Mouse (Mus musculus) 3134 (cell line): ENCODE results near the gene Dcun1d2.
"Not testable (repeated sequence)": the region's sequence is repeated elsewhere in the genome, so short reads cannot be mapped to it uniquely, and the experiment has no call there.

Experiments used
- DNase-seq: peaks from one replicate; pipeline ENCODE4 v3.0.0-alpha.2; 2011; ENCODE audit warnings: low spot score; ENCODE audit not compliant: insufficient read length; ENCODE audit errors: extremely low read depth

The Dcun1d2 gene

DNA sequence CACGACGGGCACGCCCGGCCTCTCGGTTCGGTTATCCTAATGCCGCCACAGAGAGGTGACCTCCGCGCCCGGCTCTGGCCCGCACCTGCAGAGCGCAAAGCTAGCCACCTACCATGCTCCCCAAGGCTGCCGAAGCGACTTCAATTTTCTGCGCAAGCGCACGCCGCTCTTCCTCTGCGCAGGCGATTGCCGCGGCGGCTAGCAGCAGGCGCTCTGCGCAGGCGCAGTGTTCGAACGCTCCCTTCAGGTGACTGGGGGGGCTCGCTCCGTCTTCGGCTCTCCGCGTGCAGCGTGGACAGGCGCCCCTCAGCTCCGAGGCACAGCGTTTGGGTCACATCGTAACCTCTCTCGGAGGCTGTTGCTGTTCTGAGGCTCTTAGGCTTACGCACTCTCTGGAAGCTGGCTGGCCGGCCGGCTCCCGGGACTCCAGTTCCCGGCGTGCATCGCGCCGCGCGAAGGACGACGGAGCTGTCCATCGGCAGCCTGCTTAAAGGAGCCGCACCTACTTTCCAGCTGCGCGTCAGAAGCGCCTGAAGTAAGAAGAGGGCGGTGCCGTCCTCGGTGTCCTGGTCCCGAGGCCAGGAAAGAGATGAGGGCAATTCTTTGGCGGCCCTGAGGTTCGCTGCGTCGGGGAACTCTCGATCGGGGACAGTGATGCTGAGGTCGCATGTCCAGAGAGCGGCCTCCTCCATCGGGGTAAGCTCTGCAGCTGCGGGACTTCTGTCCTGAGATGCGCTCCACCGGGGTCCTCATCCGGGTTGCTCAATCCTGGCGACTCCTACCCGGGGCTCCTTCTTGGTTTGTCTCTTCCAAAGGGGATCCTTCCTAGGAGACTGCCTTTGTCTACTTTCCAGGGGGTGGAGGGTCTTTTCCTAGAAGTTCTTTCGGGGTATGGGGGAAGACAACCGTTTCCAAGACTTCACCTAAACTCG, at the start of gene Dcun1d2, which contains the start of gene Tmco3:
Gene Dcun1d2, minus strand, starts transcription at position 440 of the 932 bp plus-strand sequence.
Gene Tmco3, plus strand, starts transcription at position 499 of the 932 bp plus-strand sequence.
- DNase-seq: peak; percentile 97

DNA sequence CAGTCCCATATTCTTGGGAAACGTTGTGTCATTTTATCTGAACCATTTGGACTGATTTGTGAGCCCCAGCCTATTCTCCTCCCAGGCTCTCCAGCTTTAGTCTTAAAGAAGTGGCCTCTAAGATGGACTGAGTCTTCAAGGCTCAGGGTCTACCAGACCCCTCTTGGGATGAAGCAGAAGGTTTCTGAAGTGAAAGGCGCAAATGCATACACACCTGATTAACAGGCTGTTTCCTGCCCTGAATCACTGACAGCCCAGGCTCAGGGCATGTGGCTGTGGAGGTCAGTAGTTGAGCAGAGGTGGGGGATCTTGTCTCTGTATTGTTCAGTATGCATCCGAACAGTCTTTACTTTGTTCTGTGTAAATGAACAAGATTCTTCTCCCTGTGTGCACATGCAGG, 49.7 kb upstream of the Dcun1d2 start:
- no peak for DNase-seq

DNA sequence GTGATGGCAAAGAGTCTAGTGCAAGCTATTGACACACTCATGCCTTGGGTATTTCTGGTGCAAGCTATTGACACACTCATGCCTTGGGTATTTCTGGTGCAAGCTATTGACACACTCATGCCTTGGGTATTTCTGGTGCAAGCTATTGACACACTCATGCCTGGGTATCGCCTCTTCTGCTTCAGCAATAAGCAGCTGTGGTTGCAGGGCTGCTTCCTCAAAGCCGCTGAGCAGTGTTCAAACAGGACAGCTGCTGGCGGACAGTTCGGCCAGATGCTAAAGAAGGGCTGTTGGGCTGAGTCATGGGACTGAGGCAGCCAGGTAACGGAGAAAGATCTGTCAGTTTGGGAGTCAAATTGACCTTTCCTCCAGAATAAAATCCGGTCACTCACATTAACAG, 49.3 kb upstream of the Dcun1d2 start:
- DNase-seq: not testable (repeated sequence)

DNA sequence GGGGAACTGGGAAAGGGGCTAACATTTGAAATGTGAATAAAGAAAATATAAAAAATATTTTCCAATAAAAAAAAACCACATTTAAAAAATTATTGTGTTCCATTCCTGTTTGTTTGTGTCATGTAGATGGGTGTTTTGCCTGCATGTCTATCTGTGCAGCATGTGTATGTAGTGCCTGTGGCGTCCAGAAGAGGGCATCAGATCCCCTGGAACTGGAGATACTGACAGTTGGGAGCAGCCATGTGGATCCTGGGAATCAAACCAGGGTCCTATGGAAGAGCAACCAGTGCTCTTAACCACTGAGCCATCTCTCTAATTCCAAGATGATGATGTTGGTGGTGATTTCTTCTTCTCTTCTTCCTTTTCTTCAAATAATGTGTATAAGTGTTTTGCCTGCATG, 46.7 kb upstream of the Dcun1d2 start:
- DNase-seq: no peak

DNA sequence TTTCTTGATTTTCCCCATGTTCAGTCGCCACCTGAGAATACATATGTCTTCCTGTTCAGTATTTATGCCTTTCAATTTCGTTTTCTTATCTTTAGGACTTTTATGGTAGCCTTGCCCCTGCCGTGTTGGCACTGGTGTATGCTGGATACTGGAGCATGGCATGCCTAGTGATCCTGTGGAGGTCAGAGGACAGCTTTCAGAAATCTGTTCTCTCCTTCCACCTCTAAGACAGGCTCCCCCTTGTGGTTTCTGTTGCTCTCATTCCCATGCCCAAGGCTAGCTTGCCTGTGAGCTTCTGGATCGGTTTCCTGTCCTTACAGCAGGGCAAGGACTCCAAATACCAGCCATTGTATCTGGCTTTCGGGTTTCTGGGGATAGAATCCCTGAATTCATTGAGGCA, 38.7 kb upstream of the Dcun1d2 start:
- DNase-seq: peak; percentile 25

DNA sequence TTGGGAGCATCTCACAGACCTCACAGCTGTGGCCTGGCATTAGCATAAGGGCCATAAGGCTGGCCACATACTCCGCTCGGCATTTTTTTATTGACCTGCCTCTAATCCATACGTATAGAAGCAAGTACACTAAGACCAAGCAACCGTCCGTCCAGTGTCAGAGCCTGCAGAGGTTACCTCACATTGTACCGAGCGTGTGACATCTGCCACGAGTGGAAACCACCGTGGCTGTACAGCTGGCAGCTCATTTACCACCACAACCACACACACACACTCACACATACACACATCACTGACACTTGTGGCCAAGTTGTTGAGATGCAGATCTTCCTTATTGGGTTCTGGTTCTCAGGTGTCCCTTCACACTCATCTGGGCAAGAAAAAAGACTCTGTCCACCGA, 28.7 kb upstream of the Dcun1d2 start:
- no peak for DNase-seq

DNA sequence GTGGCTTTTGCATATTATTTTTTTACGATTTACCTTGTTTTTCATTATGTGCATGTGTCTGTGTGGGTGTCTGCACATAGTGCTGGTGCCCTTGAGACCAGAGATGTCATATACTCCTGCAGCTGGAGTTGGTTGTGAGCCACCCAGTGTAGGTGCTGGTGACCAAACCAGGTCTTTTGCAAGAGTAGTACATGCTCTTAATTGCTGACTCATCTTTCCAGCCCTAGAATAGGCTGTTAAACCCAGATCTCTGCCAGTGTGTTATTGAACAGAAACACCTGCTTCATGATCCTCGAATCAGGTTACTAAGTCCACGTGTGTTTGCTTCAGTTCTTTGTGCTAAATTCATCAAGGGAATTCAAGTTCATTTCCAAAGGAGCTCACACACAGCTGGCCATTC, 27.0 kb upstream of the Dcun1d2 start:
- no peak for DNase-seq

DNA sequence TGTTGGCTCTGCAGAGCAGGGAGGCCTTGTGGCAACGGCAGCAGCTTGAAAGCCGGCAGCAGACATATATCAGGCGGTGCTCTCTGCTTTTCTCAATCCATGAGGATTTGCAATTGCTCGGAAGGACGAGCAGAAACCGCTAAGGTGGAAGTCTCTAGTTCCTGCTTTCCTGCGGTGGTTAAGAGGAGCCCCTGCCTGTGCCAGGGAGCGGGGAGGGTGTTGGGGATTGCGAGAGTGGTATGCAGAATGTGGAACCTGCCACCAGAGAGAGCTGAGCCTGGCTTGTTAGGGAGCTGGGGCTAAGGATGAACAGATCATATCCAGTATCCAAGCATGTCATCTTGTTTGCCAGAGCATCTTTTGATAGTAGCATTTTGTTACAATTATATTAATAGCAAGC, 19.0 kb upstream of the Dcun1d2 start:
- no peak for DNase-seq

DNA sequence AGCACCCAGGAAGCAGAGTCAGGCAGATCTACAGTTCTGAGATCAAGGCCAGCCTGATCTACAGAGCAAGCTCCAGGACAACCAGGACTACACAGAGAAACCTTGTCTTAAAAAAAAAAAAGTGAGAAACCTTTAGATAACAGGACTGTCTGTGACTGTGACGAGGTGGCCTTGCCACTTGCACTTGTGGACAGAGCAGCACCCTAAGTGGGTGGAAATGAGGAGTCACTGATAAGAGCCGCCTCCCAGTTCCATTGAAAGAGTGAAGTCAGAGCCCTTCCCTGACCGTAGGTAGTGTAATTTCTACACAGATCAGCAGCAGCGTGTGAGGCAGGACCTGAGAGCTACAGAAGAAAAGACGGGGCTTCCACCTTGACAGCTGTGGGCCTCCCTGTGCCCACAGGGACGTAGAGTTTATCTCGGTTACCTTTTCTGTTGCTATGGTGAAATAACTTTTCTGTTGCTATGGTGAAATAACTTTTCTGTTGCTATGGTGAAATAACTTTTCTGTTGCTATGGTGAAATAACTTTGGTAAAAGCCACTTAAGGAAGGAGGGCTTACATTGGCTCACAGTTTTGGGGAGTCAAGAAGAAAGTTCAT, 18.5 kb upstream of the Dcun1d2 start:
- DNase-seq: no peak

DNA sequence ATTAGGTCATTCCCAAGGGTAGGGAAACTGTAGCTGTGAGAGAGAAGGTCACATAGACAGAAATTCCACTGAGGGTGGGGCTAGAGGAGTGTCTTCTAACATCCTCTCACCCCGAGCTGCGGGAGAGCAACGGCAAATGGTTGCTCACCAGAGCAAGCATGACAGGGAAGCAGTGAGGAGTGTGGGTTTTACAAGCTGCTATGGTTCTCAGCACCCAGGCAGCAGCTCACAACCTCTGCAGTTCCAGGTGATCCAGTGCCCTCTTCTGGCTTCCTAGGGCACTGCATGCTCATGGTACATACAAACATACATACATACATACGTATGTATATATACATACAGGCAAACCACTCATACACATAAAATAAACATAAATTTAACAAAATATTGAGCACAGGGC, 18.0 kb upstream of the Dcun1d2 start:
- DNase-seq: no peak

DNA sequence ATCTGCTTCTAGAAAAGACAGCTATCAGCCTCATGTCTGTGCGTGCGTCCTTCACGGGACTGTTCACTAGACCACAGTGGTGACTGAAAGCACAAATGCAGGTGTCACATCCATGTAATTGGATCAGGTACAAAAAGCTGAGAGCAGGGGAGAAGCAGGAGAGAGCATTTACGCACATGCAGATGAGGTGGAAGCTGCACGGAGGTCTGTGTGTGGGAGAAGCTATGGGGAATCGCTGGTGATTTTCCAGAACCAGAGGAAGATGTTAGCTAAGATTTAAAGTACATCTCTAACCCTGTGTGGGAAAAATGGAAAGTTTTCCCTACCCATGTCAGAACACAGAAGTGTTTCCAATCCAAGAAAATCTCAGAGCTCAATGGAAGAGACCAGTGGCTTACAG, 17.5 kb upstream of the Dcun1d2 start:
- DNase-seq: no peak

DNA sequence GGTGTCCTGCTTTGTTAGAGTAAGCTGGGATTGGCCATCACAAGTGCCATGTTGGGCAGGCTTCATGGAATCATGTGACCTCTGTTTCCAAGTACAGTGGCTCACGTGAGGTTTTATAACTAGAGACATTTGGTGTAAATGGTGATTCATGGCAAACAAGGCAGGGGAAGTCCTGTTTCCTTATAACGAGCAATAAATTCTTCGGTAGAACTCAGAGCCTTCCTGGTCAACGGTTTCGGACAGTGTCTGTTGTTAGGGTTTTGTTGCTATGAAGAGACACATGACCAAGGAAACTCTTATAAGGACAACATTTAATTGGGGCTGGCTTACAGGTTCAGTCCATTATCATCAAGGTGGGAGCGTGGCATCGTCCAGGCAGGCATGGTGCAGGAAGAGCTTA, 13.1 kb upstream of the Dcun1d2 start:
- DNase-seq: no peak

DNA sequence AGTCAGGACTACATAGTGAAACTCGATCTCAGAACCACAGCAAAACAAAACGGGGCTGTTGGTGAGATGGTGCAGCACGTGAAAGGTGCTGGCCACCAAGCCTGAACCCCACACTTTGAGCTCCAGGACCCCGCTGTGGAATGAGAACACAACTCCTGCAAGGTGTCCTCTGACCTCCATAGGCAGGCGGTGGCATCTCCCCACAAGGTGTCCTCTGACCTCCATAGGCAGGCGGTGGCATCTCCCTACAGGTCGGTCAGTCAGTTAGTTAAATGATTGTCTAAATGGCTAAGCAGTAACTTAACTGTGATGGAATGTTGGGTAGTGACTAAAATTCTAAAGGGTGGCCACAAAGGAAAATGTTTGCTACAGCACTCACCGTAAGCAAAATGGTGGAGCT, 11.6 kb upstream of the Dcun1d2 start:
- no peak for DNase-seq

DNA sequence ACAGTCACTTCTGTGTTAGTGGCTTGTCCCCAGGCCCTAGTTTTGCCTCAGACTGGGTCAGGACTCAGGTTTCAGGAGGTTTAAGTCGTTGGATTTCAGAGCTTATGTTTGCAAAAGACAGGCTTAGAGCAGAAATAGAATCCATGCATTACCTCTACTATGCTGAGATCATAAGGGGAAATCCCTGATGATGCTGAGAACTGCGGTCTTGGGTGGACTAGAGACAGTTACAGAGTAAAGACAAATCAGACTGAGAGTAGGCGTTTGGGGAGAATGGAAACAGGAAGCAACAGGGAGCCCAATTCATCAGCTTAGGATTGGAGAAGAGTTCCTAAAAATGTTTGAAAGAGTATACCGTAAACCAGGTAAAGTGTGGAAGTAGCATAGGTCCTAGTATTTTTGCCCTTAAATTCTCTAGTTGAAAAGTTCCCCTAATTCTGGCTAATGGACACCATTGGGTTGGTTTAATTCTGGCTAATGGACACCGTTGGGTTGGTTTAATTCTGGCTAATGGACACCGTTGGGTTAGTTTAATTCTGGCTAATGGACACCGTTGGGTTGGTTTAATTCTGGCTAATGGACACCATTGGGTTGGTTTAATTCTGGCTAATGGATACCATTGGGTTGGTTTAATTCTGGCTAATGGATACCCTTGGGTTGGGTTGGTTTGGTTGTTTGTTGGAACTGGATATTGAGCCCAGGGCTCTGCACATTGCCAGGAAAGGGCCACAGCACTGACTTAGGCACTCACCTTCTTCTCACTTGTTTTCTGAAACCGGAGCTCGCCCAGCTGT, 5.9 kb upstream of the Dcun1d2 start:
- no peak for DNase-seq

DNA sequence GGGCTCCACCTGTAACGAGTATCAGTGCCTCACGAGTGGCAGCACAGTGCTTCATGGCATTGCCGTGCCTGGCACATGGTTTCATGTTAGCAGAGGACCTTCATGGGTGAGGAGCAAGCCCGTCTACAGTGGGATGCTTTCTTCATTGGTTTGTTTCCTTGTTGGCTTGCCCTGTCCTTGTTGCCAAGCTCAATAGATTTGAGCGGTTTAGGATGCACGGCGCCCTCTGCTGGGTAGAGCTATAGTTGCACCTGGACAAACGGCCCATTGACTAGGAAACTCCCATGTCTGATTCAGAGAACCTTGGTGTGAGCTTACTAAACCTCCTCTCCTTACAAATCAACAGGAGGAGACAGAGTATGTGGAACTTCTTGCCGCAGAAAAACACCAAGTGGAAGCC, 4.4 kb upstream of the Dcun1d2 start:
- peak; percentile 49 for DNase-seq

DNA sequence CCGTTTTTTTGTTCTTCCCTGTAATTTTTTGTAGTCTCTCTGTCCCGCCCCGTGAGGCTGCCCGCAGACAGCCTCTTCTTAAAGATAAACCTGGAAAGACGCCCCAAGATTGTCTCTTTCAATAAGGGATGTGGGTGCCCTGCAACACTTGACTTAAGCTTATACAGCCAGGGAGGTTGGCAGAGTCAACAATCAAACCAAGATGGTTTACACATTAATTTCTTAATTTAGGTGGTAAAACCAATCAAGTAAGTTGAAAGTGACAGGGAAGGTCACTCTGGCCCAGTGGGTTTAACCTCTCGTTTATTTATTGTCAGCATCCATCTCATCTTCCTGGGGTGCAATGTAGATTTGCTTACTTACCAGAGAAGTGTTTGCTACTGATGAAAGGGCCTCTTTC, 715 bp upstream of the Dcun1d2 start:
- no peak for DNase-seq

DNA sequence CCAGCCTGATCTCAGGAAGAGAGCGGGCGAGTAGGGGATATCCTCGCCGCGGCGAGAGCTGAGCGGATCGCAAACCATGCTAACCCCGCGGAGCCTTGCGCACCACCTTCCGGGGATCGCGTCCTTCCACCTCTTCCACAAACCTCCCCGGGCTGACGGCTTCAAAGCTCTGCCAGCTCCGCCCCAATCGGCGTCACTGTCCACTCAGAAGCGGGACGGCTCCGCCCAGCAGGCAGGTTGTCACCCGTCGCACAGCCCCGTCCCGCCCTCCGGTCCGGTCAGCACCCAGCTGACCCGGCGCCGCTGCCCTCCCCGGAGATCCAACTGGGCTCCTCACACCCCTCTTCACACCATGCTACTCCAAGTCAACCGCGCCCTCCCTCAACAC, 633 bp downstream of the Dcun1d2 start:
- DNase-seq: peak; percentile 98

DNA sequence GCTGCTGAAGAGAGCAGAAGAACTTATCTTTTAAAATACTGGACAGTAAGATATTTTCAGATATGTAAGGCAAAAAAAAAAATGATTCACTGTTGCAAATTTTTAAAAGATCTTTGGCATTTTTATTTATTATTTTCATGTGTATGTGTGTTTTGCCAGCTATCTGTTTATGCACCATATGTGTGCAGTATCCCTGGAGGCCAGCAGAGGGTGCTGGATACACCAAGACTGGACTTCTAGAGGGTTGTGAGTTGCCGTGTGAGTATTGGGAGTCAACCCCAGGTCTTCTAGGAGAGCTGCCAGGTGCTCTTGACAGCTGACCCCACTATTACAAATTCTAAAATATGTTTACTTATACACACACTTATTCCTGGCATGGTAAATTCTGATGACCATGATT, 4.7 kb downstream of the Dcun1d2 start:
- no peak for DNase-seq

DNA sequence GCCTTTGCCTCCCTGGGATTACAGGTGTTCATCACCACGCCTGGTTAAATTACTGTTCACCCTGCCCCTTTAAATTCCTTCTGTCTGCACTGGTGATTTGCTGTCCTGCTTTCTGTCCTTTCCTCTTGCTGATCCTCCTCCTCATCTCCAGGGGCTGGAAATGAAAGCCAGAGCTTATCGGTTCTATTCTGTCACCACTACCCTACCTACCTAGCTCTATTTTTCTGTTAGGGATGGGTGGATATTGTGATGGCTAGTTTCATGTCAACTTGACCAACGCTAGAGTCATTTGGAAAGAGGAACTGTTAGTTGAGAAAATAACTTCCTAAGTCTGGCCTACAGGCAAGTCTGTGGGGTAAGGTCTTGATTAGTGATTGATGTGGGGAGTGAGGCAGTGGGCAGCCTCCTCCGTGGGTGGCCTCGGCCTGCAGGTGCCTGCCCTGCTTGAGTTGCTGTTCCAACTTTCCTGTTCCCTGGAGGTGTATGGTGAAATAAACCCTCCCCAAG, 10.9 kb downstream of the Dcun1d2 start:
- no peak for DNase-seq

DNA sequence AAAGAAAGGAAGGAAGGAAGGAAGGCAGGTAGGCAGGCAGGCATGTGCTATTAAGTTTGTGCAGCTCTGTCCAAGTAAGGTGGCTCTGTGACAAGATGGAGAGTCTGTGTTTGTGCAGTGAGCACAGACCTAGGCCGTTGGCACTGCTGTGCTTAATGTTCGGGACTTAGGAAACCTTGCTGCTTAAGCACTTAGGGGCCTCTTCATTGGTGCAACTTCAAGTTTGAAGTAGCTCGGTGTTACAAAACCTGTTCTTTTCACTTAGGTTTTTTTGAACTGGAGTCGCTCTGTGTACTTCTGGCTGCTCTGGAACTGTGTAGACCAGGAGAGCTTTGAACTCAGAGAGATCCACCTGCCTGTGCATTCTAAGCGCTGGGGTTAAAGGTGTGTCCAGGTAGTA, 15.1 kb downstream of the Dcun1d2 start:
- DNase-seq: no peak

DNA sequence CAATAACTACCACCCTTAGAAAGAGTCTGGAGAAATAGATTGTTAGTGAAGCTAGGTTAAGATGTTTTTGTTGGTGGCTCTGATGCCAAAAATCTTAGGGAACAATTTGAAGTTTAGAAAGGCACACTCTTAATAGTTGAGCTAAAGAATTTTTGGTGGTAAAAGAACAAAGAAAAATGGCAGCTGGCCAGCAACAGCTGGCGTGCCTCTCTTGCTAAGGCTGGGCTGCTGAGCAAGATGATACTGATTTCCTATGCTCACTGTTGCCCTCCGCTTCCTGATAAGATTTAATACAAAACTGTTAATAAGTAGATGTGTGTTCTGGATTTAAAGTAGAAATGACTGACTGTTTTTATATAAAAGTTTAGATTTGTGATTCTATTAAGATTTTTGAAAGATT, 20.4 kb downstream of the Dcun1d2 start:
- no peak for DNase-seq
